Mouse (Mus musculus) ZHBTc4 (cell line): ENCODE measurements around the gene Ift43.

Source experiments
- DNase-seq: peaks from one replicate; pipeline ENCODE4 v3.0.0-alpha.2; 2011; ENCODE audit warnings: low read depth, low spot score

Ift43 gene

GRCm38 (mm10) chr12:86129005-86129404 is 46.7 kb downstream of the Ift43 start:
- peak; percentile 36 for DNase-seq

DNA sequence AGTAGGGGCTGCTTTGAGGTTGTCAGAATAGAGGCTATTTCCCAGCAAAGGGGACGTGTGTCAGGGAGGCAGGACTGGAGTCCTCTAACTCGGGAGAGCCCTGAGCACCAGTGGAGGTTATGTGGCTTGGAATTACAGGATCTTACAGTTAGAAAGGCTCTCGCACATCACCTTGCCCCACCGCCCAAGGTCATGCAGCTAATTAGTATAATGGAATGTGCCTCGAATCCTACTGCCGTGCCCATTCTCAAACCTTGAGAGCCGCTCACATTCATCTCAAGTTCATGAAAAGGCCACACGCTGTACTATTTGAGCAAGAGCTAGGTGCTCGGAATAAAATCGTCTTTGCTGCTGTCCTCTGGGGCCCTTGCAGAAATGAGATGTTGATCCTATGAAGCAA is 47.4 kb downstream of the Ift43 start:
- DNase-seq: peak; percentile 56

DNA sequence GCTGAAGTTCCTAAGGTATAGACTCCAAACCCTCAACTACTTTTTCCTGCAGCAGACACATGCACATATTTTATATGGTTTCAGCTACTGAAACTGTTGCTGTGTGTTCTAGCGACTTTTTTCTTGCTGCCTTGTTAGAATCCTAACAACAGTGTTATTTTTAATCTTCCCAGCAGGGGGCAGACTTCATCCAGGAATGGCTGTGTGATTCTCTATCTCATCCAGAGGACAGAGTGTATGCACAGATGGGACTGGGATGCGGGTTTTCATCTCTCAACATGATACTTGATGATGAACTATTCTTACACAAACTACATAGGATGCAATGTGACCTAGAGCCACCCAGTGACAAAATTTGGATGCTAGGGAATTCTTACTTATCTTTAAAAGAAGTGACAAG is 50.5 kb downstream of the Ift43 start:
- peak; percentile 78 for DNase-seq

GRCm38 (mm10) chr12:86135691-86136090 is 53.4 kb downstream of the Ift43 start:
- DNase-seq: no peak

DNA sequence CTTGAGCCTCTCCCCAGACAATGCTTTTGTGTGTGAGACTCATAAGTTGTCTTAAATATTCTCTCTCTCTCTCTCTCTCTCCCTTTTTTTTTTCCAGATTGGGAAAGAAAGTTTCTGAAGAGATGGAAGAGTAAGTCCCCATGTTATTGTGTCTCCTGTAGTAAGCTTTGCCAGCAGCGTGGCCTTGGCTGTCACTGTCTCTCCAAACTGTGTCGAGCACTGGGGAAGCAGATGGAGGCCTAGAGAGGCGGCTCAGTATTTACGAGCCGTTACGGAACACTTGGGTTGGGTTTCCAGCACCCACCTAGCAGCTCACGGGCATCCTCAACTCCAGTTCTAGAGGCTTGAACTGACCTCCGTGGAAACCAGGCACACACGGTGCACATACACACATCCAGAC is 56.4 kb downstream of the Ift43 start:
- no peak for DNase-seq

GRCm38 (mm10) chr12:86142389-86142788 is 60.0 kb downstream of the Ift43 start:
- peak; percentile 25 for DNase-seq

DNA sequence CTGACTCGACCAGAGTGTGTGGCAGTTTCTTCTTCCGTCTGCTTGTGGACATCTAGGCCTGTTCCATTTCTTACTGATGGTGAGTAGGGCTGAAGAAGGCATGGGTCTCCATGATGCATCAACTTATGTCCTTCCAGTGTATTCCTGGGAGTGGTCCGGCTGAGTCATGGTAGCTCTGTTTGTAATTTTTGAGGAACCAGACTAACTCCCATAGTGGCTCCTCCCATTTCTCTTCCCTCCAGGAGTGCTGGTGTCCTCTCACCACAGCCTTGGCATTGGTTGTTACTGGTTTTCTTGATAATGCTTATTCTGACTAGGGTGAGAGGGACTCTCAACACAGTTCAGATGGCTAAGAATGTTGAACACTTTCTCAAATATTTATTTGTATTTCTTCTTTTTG is 63.9 kb downstream of the Ift43 start:
- no peak for DNase-seq

- DNase-seq: no peak
Measured at GRCm38 (mm10) chr12:86148271-86148670, 65.9 kb downstream of the Ift43 start.

GRCm38 (mm10) chr12:86149087-86149486 is 66.7 kb downstream of the Ift43 start:
- DNase-seq: no peak

DNA sequence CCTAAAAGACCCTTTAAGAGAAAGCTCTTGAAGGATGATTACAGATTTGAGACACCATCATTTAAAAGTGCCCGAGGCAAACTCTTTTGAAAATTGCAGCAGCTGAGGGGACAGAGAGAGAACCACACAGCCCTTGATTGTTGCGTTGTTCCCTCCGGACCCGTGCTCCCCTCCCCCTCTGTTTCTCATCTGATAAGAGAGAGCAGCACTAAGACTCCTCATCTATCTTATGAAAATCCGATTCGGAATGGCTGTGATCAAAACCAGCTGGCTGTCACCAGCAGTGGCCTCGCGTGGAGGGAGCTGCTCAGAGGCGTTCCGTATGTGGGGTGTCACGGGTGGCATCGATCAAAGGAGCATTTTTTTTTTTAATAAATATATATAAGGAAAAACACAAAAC is 69.6 kb downstream of the Ift43 start:
- DNase-seq: no peak

DNA sequence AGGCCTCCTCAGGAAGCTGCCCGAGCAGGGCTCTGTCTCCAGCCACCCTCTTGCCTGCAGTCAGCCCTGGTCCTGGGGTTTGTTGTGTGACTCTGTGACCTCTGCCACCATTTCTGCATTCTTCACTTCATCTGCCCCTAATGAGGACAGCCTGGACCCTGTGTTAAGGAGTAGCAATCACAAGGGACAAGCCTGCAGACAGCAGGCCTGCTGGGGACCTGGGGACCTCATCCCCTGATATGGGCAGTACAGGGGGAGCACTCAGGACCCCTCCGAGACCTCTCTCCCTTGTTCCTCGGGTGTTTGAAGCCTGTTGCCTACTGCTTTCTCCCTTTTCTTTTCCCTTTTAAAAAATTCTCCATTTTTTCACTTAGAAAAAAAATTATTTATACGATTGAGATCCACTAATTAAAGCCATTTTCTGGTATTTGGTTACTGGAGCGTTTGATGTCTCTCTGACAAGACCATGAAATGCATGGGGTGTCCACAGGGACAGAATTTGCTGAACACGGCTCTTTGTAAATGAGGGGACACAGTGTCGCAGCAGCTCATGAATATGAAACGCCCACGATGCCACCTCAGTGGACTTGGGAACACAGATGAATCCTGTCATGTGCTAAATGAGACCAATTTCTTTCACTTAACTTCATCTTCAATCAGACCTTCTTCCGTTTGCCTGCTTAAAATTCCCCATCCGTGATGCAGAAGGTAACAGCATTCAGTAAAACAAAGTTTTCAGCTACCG is 71.0 kb downstream of the Ift43 start:
- DNase-seq: no peak

- DNase-seq: no peak
Measured at GRCm38 (mm10) chr12:86155176-86155575, 72.8 kb downstream of the Ift43 start.

GRCm38 (mm10) chr12:86157166-86157565 is 74.8 kb downstream of the Ift43 start:
- no peak for DNase-seq

DNA sequence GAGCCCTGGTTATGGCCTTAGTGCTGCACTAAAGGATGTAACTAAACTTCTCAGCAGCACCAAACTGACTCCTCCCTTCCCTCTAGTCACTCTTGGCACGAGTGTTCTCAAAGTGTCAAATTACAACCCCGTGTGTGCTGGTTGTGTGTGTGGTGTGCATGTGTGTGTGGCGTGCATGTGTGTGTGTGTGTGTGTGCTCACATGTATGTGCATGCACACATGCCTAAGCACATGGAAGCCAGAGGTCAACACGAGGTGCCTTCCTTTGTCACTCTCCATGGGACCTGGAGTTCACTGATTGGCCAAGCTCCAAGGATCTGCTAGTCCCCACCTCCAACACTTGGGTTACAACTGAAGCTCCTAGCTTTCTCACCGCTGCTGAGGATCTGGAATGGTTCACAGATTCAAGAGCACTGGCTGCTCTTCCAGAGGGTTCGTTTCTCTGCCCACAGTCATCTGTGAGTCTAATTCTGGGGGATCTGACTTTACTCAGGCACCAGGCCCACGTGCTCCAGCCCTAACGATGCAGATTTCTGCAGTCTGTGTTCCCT is 75.6 kb downstream of the Ift43 start:
- DNase-seq: peak; percentile 57

- DNase-seq: no peak
Measured at GRCm38 (mm10) chr12:86158689-86159483, 76.5 kb downstream of the Ift43 start.

DNA sequence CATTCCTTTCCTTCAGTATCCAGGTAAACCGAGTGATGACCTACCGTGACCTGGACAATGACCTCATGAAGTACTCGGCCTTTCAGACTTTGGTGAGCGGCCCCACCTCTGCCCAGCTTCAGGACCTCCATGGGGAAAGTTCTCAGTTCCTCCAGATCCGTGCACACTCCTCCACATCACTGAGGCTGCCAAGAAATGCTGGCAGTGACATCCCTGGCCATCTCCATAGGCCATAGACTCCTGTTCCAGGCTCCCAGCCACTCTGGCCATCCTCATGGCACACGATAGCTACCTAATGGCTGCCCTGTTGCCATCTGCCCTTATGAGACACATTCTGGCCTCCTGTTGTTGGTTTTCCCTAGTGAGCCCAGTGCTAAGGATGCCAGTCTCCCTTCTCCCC is 79.1 kb downstream of the Ift43 start:
- no peak for DNase-seq

- DNase-seq: no peak
Measured at GRCm38 (mm10) chr12:86161942-86162341, 79.6 kb downstream of the Ift43 start.

- DNase-seq: peak; percentile 65
Measured at GRCm38 (mm10) chr12:86162890-86163816, 80.8 kb downstream of the Ift43 start.

DNA sequence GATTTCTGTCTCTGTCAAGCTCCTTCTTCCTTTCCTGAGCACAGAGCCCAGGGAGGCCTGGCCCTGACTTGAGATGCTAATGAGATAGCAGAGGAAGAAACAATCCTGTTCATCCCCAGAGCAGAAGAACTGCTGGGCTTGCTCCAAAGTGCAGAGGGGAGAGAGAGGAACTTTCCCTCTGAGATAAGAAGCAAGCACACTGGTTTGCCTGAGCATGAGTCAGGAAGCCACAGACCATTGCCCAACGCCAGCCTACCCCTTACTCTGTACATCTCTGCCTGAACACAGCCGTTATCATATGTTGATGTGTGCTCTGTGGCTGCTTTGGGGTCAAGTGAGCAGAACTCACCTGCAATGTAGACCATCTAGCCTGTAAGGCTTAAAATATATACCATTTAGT is 83.9 kb downstream of the Ift43 start:
- DNase-seq: no peak

DNA sequence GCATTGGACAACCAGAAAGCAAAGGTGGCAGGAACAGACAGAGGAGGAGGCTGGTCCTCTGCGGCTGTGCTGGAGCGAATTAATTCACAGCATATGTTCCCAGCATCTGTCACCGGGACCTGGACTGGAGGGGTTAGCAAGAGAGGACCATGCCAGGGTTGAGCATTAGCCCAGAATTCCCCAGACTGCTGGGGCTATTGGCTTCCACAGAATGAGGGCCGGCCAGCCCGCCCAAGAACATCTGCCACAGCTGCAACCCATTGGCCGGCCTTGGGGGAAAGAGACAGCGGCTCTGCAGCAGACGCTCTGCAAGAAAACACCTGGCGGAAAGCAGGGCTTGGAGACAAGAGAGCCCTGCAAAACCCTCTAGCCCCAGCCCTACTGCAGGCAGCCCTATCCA is 84.7 kb downstream of the Ift43 start:
- peak; percentile 30 for DNase-seq

DNA sequence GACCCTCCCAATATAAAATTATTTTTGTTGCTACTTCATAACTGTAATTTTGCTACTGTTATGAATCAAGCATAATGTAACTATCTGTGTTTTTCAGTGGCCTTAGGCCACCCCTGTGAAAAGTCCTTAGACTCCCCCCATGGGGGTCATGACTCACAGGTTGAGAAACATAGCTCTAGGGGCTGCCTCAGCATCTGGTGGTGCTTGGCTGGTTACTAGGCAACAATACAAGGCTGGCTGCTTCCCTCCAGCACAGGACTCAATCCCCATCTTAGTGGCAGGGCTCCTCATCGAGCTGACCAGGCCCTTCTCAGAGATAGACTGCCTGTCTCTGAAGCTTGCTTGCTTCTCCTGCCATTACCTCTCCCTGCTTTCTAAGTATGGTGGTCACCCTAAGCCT is 86.4 kb downstream of the Ift43 start:
- no peak for DNase-seq

GRCm38 (mm10) chr12:86169195-86169594 is 86.9 kb downstream of the Ift43 start:
- DNase-seq: peak; percentile 41
